Mouse (Mus musculus) induced T-regulatory cell, adult 2 months (primary cell): Measurements from ENCODE around the gene Stat4.
A peak's percentile ranks its signal among the peaks of the same experiment; 100 is the strongest.

ENCODE experiments used
- DNase-seq: peaks from one replicate; pipeline ENCODE4 v3.0.0-alpha.2; 2012; ENCODE audit warnings: low read depth

The Stat4 gene

DNA sequence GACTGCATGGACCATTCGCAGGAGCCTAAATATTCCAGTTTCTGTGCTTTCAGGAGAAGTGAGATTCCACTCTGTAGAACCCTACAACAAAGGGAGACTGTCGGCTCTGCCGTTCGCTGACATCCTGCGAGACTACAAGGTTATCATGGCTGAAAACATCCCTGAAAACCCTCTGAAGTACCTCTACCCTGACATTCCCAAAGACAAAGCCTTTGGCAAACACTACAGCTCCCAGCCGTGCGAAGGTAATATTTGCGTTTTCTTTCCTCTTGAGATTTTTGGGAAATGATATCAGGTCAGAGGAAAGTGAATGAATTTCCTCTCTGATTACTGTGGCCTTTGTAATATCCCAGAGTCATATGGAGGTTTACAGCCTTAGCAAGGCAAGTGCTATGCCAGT lies 115.8 kb downstream of the Stat4 start:
- no peak for DNase-seq

DNA sequence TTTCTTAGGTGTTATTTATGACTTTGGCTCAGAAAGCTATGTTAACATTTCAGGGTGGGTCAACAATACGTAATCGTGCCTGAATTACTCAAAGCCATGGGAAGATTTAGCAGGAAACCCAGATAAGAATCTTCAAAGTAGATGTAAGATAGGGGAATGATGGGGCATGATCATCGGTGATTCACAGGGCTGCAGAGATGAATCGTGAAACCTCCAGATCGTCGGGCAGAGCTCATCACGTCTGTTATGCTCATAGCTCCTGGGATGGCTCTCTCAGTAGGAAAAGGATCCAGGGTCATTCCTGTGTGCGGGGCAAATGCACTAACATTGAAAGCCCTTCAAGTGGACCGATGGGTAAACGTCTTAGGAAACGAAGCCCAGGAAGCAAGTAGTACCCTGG lies 120.3 kb downstream of the Stat4 start:
- no peak for DNase-seq

DNA sequence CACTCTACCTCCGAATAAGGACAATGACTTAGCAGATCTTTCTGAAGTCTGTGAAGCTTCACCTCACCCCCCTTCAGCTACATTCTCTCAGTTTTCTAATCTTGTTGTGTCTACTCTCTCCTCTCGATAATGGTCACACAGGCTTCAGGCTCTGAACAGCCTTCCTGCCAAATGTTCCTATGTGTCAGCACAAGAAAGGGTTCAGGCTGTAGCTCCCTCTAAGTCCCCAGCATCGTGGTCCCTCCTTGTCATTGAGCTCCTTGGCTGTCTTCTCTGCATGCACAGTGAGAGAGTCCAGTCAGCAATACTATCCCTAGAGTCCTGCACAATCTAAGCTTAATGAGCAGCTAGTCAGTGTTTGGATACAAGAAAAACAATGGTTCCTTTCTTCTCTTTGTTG lies 124.3 kb downstream of the Stat4 start:
- DNase-seq, result no peak

DNA sequence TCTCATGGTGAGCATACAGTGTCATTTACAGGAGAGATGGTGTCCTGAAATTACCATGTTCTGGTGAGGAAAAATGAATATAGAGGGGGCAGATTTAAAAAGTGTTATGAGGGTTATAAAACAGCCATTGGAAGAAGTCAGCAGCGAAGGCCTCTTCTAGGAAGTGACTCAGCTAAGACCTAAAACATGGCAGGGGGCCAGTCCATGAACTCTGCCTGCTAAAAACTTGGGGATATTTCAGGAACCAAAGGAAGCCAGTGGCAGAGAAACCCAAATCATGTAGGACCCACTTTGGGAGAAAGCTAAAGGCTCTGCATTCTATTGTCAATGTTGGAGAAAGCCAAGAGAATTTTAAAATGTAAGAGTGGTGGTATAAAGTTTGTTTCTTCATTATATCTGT lies 125.4 kb downstream of the Stat4 start:
- no peak for DNase-seq

DNA sequence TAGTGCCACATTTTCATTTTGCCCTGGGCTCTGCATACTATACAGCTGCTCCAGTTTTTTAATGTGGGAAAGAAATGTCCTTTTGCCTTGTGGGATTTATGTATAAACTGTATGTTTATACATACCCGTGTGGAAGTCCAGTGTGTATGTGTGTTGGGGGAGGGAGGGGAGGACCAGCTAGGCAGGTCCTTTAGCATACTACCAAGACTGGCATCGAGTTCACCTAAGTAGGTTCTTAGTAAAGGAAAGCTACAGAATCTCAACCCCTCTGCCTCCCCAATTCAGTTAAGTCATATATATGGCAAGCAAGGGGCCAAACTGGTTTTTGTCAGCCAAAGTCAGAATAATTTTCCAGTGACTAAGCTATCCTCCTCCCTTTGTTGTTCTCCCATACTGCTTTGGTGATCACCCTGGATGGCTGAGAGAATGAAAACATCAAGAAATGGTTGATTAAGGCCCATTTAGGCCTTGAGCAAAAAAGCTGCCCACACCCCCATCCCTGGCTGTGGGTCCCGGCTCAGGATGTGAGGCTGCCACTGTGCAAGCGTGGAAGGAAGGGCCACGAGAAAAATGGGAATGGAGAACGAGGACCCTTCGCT lies 126.2 kb downstream of the Stat4 start:
- DNase-seq, result no peak

DNA sequence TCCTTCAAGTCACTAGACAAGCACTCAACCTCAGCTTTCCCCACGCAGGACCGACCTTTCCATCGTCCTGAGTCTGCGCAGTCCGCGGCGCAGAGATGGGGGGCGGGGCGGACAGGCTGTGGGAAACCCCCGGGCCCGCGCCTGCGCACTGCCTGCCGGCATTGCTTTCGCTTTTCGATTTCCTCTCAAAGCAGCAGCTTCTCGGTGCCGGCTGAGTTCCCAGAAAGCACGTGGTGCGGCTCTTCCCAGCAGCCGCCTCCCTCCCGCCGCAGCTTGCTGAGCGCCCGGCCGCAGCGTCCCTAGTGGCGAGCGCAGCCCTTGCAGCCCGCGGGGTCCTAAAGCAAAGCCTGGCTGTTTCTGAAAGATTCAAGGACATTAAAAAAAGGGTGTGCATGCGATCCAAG lies 126.7 kb downstream of the Stat4 start:
- DNase-seq, result peak; percentile 99

DNA sequence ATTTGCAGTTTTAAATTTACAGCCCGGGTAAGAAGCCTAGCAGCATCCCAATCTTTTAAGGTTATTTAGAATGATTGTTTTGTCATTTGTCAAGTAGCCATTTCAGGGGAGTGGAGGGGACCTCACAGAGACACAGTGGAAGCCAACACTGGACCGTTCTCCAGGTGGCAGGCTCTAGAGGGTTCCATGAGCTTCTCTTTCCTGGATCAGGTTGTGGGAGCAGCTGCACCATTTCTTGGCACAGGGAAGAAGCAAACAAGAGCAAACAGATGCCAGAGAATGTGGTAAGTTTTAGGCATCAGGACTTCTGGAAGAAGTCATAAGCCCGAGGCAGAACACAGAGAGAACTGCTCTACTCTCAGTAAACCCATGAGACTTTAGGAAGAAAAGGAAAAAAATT lies 129.5 kb downstream of the Stat4 start:
- DNase-seq, result no peak

DNA sequence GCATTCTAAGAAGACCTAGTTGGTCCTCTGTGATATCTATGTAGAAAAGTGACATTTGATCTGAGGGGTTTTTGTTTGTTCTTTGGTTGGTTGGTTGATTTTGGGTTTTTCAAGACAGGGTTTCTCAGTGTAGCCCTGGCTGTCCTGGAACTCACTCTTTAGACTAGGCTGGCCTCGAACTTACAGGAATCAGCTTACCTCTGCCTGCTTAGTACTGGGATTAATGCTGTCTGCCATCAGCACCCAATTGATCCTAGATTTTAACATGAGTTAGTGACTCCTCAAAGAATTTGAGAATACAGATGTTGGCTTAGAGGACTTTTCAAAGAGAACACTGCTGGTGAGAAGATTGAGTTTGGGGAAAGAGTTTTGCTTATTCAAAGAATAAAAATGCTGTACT lies 130.8 kb downstream of the Stat4 start:
- DNase-seq, result no peak

DNA sequence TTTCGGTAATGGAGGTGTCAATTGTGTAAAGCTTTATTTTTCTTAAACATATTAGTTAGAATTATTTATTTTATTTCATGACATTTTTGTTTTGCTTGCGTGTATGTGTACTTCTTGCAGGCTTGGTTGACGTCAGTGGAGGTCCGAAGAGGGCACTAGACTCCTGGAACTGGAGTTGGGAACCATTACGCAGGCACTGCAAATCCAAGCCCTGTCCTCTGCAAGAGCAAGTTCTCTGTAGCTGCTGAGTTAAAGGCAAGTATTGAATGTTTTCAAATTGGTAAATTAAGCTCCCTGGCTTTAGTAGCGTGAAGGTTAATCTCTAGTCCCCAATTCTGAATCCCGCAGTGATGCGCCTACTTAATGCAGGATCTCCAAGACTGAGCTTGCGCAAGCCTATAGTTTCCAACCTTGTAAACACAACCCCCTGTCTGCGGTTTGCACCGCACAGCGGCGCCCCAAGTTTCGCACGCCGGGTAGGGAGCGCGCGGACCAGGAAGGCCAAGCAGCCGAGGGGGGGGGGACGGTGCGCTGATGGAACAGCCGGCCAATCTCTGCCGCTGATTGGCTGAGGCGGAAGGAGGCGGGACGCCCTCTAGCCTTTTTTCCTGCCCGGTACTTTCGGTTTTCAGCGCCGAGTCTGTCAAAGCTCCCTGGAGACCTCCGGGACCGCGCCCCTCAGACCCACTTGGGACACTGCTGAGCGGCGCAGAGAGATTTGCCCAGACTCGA lies 132.1 kb downstream of the Stat4 start, which contains the start of gene Stat1:
TSS of gene Stat1 (plus strand) at position 581 of the 732 bp plus-strand sequence.
- DNase-seq, result peak; percentile 98

DNA sequence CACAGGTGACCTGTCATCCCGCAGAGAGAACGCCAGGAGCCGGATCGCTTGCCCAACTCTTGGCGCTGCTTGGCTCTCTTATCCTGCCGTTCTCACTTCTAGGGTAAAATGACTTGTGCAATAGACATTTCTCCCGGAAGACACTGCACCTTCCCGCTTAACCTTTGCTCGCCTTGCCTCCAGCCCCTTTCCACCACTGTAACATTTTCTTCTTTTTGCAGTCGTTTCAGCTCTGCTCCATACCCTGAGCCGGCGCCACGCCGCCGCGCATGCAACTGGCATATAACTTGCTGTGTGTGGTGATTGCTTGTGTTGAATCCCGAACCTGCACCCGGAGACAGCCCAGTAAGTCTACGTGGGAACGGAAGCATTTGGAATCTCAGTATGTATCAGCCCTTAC lies 132.7 kb downstream of the Stat4 start:
- DNase-seq, result no peak

DNA sequence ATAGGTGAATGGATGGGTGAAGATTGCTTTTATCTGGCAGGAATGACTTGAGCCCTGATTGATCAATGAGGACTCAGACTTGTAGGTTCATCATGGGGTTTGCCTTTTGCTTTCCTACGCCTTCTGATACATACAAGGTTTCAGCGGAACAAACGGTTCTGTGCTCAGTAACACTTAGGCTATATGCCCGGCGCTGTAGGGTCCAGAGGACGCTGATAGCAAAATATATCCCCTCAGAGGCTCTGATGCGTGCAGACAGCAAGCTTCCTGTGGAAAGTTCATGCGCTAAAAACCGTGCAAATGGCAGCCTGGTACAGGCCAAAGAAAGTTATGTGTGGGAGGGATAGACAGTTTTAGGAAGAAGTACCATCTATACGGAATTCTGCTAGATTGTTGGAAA lies 133.2 kb downstream of the Stat4 start:
- DNase-seq, result peak; percentile 62

DNA sequence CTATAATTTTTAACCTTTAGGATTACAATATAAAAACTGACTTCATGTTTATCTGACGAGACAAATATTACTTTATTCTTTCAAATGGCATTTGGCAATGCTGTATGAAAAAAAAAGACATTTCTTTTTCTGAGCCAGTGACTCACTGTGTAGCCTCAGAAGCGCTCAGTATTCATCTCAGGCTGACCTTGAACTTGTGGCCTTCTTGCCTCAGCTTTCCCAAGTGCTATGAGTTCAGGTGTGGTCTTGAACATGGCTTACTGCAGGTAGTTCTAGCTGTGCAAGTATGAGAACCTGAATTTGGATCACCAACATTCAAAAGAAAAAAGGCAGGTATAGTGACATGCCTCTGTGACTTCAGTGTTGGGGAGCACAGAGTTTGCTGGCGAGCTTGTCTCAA lies 134.1 kb downstream of the Stat4 start:
- DNase-seq, result peak; percentile 28

DNA sequence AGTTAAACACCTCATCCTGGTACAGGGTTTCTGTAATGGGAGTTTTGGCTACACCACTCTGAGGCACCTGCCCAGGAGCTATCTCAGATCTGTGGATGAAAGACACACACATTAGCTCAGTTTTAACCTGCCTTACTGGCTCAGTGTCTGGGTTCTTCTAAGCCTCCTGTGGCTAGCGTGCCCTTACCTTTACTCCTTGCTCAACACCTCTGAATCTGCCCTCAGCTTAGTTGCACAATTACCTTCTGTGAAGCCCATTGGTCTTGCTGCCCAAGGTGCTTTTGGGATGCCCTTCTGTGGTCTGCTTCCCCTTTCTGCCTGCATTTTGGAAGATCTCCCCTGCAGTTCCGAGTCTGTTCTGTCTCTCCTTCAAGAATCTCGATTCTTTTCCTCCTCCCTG lies 137.9 kb downstream of the Stat4 start:
- DNase-seq, result no peak

DNA sequence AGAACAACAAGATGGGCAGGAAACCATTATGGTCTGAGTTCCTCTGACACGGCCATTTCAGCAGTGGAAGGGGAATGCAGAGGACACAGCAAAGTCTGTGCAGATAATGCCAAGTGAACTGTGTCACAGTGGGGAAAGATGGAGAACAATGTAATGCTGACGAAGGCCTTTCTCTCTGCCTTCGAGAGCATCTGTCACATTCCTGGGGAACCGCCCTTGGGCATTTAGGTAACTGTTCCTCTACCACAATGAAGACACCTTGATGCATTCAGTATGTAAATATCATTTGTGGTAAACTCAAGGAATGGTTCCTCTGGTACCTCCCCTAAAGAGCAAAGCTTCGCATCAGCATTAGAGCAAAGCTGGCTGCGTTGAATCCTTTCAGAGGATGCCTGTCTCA lies 140.4 kb downstream of the Stat4 start:
- no peak for DNase-seq

DNA sequence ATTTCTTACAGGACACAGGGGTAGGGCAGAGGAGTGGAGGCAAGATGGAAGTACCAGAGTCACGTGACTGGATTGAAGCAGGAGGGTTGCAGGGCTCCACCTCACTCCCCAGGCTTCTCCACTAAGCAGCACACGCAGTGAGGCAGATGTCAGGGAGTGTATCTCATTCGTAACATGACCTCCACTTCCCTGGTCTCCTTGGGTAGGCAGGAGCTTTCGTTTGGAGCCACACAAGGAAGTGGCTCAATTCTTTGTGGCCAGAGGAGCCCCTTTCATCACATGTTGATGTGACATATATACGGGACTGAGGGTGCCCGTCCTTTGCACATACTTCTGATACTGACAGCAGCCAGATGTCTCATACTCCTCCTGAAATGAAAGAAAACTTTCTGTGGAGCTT lies 142.8 kb downstream of the Stat4 start:
- no peak for DNase-seq

DNA sequence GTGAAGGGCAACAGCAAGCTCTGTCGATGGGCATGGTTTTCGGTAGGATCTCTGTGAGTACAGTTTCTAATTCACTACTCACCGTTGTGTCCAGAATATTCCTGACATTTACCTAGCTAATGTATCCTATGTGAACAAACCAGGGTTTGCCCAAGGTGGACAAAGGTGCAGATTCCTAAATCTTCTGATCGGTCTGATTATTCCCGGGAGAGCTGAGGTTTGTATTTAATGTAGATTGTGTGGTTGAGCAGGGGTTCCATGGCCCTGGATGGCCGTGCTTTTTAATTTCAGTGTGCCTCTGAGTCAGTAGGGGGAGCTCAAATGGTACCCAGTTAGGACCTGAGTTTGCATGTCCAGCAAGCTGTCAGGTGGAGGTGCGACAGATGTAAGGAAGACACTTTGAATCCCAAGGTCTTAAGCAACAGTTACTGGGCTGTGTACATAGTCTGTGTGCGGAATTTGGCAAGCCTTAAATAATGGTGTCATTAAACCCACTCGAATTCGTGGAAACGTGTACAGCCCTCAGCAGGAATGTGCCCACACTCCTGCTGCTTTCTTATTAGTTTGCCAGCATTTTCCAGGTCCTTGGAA lies 144.9 kb downstream of the Stat4 start:
- no peak for DNase-seq

DNA sequence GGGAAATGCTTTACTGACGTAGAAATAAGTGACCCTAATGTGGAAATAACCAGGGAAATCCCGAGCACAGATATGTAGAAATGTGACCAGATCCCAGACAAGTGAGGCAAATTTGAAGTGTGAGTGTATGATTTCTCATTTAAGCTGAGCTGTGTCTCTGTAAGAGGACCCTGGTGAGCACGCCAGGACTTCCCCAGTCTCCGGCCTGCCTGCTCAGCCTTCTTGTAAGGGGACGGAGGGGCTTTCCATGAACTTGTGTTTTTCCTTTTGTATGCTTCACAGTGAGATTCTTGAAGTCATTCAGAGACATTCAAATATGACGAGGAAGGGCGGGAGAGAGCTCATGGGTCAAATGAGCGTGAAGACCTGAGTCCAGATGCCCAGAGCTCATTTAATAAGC lies 146.3 kb downstream of the Stat4 start:
- peak; percentile 55 for DNase-seq

DNA sequence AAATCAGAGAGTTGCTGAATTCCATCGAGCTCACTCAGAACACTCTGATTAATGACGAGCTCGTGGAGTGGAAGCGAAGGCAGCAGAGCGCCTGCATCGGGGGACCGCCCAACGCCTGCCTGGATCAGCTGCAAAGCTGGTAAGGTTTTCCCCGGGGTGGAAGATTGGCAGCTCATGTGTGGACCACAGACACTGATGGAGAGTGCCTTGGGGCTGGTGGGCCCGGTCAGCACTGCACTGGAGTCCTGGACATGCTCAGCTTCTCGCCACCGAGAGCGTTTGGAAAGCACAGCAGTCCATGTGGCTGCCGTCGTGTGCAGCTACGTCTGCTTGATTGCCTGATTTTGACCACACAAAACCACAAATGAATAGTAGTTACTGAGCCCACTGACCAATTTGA lies 150.3 kb downstream of the Stat4 start:
- DNase-seq, result no peak

DNA sequence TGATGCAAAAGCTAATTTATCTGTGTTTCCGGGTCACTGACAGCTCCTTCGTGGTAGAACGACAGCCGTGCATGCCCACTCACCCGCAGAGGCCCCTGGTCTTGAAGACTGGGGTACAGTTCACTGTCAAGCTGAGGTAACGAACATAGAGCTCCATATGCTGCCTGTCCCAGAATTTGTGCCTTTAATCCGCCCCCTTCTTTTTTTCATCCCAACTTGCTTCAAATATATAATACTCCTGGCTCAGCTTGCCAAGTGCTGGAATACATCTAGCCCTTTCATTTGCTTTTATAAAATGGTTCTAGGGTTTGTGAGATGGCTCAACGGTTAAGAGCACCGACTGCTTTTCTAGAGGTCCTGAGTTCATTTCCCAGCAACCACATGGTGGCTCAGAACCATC lies 153.6 kb downstream of the Stat4 start:
- DNase-seq, result no peak

DNA sequence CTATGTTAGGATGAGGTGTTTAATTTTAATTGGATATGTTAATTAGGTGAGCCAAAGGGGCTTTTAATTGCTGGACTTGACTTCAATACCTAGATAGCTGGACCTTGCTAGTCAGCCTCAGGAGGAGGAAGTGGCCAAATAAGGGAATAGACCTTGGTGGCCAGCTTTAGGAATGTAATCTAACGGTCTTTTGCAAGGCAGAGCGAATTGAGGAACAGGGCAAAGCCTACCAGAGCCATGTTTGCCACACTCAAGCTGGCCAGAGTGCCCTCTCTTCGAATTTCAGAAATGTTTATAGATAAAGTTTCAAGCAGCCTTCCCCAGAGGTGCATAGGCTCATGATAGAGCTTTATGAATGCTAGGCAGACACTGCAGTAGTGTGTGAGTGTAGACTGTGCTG lies 154.5 kb downstream of the Stat4 start:
- no peak for DNase-seq

DNA sequence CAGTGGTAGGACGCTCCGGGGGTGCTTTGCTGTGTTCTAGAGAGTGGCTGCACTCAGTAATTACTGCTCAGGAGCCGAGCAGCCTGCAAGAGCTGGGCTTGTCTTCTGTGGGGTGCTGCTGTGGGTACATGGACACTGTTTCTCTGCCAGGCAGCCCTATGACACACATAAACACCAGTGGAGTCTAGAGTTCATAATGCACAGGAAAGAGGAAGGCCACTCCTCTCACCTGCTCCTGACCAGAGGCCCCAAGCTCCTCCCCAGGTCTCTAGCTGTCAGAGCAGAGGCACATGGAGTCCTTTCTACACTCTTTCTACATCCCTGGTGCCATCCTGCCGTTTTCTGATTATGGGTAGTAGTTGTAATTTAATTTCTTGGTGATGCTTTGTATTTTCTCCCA lies 155.2 kb downstream of the Stat4 start:
- DNase-seq, result no peak

DNA sequence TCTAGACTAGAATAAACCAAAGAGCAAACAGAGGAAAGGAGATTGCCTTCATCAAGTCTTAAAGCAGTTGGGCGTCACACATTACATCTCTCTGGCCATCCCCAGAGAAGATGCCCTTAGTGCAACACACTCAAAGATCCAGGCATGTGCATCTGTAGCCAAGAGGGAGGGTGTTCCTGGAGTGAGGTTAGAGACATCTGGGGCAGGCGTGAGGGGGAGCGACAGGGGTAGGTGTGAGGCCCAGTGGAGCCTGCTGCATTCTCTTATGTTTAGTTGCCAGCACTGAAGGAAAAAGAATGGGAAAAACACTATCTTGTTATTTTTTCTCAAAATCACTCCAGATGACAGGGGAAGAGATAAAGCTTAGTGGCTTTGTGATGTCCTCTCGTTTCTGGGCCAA lies 156.2 kb downstream of the Stat4 start:
- DNase-seq, result no peak

DNA sequence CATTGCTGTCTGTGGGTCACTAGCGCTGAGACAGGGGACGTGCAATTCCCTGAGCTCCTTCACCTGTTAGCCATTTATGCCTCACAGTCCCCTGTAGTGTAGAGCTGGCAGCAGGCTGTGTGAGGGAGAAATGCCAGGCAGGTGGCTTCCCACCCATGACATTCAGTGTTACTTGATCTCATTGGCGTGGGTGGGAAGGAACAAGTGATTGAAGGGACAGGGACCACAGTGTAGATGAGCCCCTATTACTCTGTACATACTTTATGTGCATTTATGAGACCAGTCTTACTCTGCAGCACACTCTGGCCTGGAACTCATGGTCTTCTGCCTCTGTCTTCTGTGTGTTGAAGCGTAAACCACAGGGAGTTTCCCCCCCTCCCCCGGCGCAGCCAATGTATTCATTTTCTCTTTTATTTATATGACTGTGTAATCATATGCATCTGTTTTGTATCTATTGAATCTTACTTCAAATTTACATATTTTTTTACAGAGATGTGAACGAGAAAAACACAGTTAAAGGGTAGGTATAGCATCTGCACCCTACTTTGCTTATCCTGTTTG lies 156.7 kb downstream of the Stat4 start:
- DNase-seq, result peak; percentile 80
